Mouse (Mus musculus) olfactory bulb, adult 2 months (tissue): ENCODE measurements at regions not wholly inside any gene's neighbourhood (a gene's known extent, or its start where the extent isn't known, plus 50 kb on each side); places are given as distances from the start of the nearest gene placed in this dataset.

Experiments
- H3K27ac ChIP-seq: fragments of 200-500 bp; 2 replicates; pipeline ENCODE4 v1.5.1; 2012; ENCODE audit warnings: low read depth, low read length; ENCODE audit not compliant: insufficient read depth
- H3K4me1 ChIP-seq: fragments of 200-500 bp; 2 replicates; pipeline ENCODE4 v1.6.1; 2012; ENCODE audit warnings: low read length; ENCODE audit not compliant: control insufficient read depth, insufficient read depth
- H3K4me3 ChIP-seq: fragments of 200-500 bp; 2 replicates; pipeline ENCODE4 v1.5.1; 2012; ENCODE audit warnings: mild to moderate bottlenecking, low read depth, low read length, moderate library complexity; ENCODE audit not compliant: insufficient read depth
- CTCF ChIP-seq: fragments of 200-500 bp; IDR thresholded peaks from 2 replicates; pipeline ENCODE4 v1.5.1; 2012; ENCODE audit warnings: low read depth, mild to moderate bottlenecking, low read length, moderate library complexity; ENCODE audit not compliant: insufficient read depth
- POLR2A ChIP-seq: fragments of 200-500 bp; IDR thresholded peaks from 2 replicates; pipeline ENCODE4 v1.6.1; 2012; ENCODE audit warnings: mild to moderate bottlenecking, low read depth, low read length, moderate library complexity; ENCODE audit not compliant: insufficient read depth
- WGBS: fragments of 180-500 bp; shearing (Covaris S2); methylation state at CpG from one replicate; pipeline ENCODE4 v1.1.7; 2018; 5-methylcytosine and 5-hydroxymethylcytosine counted together

- Histone ChIP-seq H3K4me1 (no peaks in the 10 kb centered on the region), H3K4me3 (no peak overlapping the region), H3K27ac (no peak overlapping the region)
- 84% methylated on average over 3 of the region's 3 CpGs for WGBS
- TF ChIP-seq POLR2A (no peak), CTCF (no peak)
Measured at GRCm38 (mm10) chr12:6087627-6088350, 712.3 kb upstream of the Klhl29 start.

DNA sequence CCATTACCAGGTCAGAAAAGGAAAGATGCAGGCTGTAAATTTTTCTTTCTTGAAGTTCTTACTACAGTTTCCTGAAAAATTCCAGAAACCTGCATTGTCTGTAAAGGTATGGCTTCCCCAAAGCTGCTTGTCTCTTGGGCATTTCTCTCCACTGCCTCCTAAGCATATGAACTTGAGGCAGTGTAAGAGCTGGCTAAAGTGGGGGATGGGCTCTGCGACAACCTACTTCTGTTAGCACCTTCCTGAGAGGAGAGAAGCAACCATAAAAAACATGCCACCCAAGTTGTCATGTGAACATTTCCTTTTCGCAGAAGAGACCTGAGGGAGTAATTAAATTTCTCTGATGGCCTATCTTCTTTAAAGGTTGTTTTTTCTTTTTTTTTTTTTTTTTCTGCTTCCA, 711.6 kb upstream of the Klhl29 start:
- TF ChIP-seq POLR2A (no peak), CTCF (no peak)
- WGBS: 78% methylated on average over 2 of the region's 2 CpGs
- Histone ChIP-seq H3K4me1 (no peaks in the 10 kb centered on the region), H3K27ac (no peak overlapping the region), H3K4me3 (no peak overlapping the region)

DNA sequence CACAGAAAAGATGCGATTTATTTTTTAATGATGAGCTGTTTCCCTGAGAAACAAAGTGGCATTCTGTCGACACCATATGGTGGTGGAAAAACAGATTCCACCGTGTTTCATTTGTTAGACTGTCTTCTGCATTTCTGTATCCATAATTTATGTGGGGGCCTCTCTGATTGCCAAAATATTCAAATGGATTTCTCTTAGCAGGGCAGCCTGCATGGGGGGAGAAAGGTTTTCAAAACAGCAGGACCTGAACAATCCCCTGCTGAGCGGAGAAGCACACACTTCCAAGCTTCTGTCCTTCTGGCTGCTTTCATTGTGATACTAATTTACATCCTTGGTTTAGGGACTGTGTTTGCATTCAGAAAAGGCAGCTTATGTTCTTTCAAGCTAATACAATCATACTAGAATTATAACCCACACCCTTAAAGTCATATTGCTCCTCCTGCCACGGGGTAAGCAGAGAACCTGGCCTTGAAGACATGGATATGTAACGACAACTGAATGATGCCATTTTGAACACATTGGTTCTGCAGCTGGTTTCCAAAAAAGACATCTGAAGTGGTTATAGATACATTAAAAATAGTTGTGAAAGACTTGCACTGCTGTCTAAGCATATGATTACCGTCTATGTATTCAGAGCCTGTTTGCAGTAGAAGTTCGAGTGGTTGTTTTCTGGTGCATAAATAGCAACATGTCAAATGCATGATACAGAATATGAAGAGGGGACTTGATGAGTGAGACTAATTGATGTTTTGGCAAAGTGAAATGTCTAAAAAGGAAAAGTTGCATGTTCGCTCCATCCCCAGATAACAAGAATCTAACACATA, 671.6 kb upstream of the Klhl29 start:
- no peak for TF ChIP-seq CTCF
- H3K27ac ChIP-seq: no peak overlapping the region
- WGBS: 62% methylated on average over 9 of the region's 9 CpGs
- H3K4me3 ChIP-seq: no peak overlapping the region
- no peaks in the 10 kb centered on the region for H3K4me1 ChIP-seq

DNA sequence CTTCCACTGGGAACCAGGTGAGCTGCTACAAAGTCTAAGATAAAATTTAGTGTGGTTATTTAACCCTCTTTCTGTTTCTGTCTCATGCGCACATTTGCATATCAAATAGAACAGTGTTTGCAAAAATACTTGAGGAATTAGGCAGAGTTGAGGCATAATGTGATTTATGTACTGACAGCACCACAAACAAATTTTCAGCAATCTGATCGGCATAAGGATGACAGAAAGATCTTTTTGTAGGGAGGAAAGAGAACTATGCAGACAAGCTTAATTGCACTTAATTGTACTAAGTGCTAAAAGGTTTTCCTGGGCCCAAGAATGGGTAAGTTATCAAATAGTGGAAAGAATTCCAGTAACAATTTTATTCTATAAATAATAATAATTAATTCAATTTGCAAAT, 670.6 kb upstream of the Klhl29 start:
- no peak for TF ChIP-seq CTCF
- no peak for TF ChIP-seq POLR2A
- 85% methylated on average over 2 of the region's 2 CpGs for WGBS
- Histone ChIP-seq H3K4me3 (no peak overlapping the region), H3K4me1 (no peaks in the 10 kb centered on the region), H3K27ac (no peak overlapping the region)

DNA sequence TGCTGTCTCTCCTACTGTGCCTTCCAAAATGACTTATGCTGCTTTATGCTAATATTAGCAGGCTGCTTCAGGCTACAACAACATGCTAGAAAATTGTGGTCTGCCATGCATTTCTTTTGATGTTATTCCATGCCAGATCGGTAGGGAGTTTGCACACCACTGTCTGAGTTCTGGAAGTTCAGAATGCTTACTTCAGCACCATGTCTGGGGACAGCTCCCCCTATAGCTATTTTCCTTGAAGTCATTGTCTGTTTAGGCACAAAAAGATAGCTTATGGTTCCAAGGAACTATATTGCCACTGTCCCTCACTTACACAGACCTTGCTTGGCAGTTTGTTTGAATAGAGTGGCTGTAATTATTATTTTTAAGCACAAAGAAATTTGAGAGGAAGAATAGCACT, 666.8 kb upstream of the Klhl29 start:
- no peak overlapping the region for H3K27ac ChIP-seq
- TF ChIP-seq CTCF (no peak), POLR2A (no peak)
- H3K4me1 ChIP-seq: no peaks in the 10 kb centered on the region
- 35% methylated on average over 1 of the region's 1 CpGs for WGBS
- no peak overlapping the region for H3K4me3 ChIP-seq

DNA sequence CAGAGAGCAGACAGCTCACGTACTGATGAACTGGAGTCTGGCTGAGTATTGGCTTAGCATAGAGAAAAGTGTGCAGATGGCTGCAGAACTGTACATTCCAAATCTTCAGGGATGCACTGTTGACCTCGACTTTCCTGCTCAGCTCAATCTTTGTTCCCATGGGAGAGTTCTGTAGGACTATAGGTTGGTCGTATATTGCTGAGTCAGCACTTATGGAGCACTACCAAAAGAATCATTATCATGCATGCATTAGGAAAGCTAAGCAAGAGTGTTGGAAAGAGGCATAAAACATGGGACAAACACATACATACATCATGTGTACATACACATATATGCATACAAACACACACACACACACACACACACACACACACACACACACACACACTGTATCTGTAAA, 648.6 kb upstream of the Klhl29 start:
- H3K4me1 ChIP-seq: no peaks in the 10 kb centered on the region
- WGBS: 84% methylated on average over 3 of the region's 3 CpGs
- TF ChIP-seq CTCF (no peak), POLR2A (no peak)
- no peak overlapping the region for H3K4me3 ChIP-seq
- no peak overlapping the region for H3K27ac ChIP-seq

GRCm38 (mm10) chr12:6022490-6022889, 647.0 kb upstream of the Klhl29 start:
- H3K4me1 ChIP-seq: no peaks in the 10 kb centered on the region
- WGBS: 79% methylated on average over 2 of the region's 2 CpGs
- H3K27ac ChIP-seq: no peak overlapping the region
- TF ChIP-seq POLR2A: no peak
- no peak overlapping the region for H3K4me3 ChIP-seq

GRCm38 (mm10) chr12:6000961-6001360, 625.5 kb upstream of the Klhl29 start:
- no peak for TF ChIP-seq POLR2A
- no peak for TF ChIP-seq CTCF
- peaks cover 2% of the 10 kb centered on the region for H3K4me1 ChIP-seq
- no peak overlapping the region for H3K27ac ChIP-seq
- 33% methylated on average over 3 of the region's 3 CpGs for WGBS
- no peak overlapping the region for H3K4me3 ChIP-seq

DNA sequence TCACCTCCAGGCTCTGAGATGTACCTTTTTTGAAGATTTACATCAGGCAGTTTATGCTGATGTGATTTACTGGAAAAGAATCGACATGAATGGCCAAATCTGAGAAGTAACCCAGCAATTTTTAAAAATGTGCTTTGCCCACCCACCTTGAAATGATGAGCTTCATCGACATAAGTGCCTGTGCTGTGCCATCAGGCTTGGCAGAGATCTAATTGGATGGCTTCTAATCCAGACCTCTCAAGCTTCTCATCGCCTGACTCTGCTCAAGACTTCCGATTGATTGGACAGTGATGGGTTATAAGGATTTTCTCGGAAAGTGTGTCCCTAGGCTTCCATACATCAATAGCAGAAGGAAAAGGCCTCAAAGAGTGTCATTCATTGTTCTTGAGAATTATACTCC, 621.9 kb upstream of the Klhl29 start:
- Histone ChIP-seq H3K4me3 (no peak overlapping the region), H3K4me1 (peaks cover 2% of the 10 kb centered on the region), H3K27ac (no peak overlapping the region)
- WGBS: 90% methylated on average over 5 of the region's 5 CpGs
- TF ChIP-seq CTCF: no peak
- no peak for TF ChIP-seq POLR2A
